Mouse (Mus musculus) kidney, adult 9 months (tissue): ENCODE results near the gene Pygb.

ENCODE experiments used
- DNase-seq: peaks from one replicate; pipeline ENCODE4 v3.0.0; 2022

Gene Pygb

GRCm38 (mm10) chr2:150844798-150845197 is 58.3 kb downstream of the Pygb start:
- DNase-seq: no peak

GRCm38 (mm10) chr2:150847436-150847995 is 61.0 kb downstream of the Pygb start:
- DNase-seq: no peak

GRCm38 (mm10) chr2:150851251-150851650 is 64.7 kb downstream of the Pygb start:
- peak; percentile 20 for DNase-seq

GRCm38 (mm10) chr2:150855186-150855585 is 68.7 kb downstream of the Pygb start:
- no peak for DNase-seq

- peak; percentile 73 for DNase-seq
These were observed 72.4 kb downstream of the Pygb start for GRCm38 (mm10) chr2:150858724-150859487.

GRCm38 (mm10) chr2:150859709-150860470 is 73.4 kb downstream of the Pygb start:
- no peak for DNase-seq

GRCm38 (mm10) chr2:150861128-150861527 is 74.6 kb downstream of the Pygb start:
- DNase-seq: no peak

- DNase-seq: no peak
These were observed 80.5 kb downstream of the Pygb start for GRCm38 (mm10) chr2:150867021-150867420.

- DNase-seq: no peak
These were observed 82.9 kb downstream of the Pygb start for GRCm38 (mm10) chr2:150869446-150869845.

- no peak for DNase-seq
These were observed 88.0 kb downstream of the Pygb start for GRCm38 (mm10) chr2:150874508-150874907.

- no peak for DNase-seq
These were observed 88.7 kb downstream of the Pygb start for GRCm38 (mm10) chr2:150875226-150875625.

- DNase-seq: peak; percentile 60
These were observed 91.0 kb downstream of the Pygb start for GRCm38 (mm10) chr2:150877561-150877960.
